Mouse (Mus musculus): ENCODE measurements around the gene Nlrc5. TPM values are rescaled to one million over a fixed set of nuclear protein-coding genes. Genes with fewer than 3 reads are reported as not detected.

Gene Nlrc5
- total RNA-seq, 2 experiments from 2014 or later, result 0.83 to 0.98 TPM

GRCm38 (mm10) chr8:94528245-94528644 lies 94.1 kb downstream of the Nlrc5 start:
- peak; percentile 64 for DNase-seq (ENCODE audit: low spot score)

GRCm38 (mm10) chr8:94529875-94530274 lies 95.7 kb downstream of the Nlrc5 start:
- no peak for DNase-seq (ENCODE audit: low spot score)

- DNase-seq (ENCODE audit: low spot score), result no peak
These were observed 96.5 kb downstream of the Nlrc5 start for GRCm38 (mm10) chr8:94530643-94531042.

GRCm38 (mm10) chr8:94532000-94532399 lies 97.8 kb downstream of the Nlrc5 start:
- DNase-seq (ENCODE audit: low spot score), result no peak

GRCm38 (mm10) chr8:94532525-94532872 lies 98.3 kb downstream of the Nlrc5 start:
- no peak for DNase-seq (ENCODE audit: low spot score)

- DNase-seq (ENCODE audit: low spot score), result peak; percentile 65
These were observed 98.9 kb downstream of the Nlrc5 start, which contains the start of gene Cpne2 for GRCm38 (mm10) chr8:94532873-94533671. Gene Cpne2 (plus strand): TSS chr8:94532990.

GRCm38 (mm10) chr8:94534612-94535011 lies 100.5 kb downstream of the Nlrc5 start:
- no peak for DNase-seq (ENCODE audit: low spot score)

GRCm38 (mm10) chr8:94535631-94536030 lies 101.5 kb downstream of the Nlrc5 start:
- DNase-seq (ENCODE audit: low spot score), result no peak

GRCm38 (mm10) chr8:94537456-94537855 lies 103.3 kb downstream of the Nlrc5 start:
- no peak for DNase-seq (ENCODE audit: low spot score)

- DNase-seq (ENCODE audit: low spot score), result no peak
These were observed 105.9 kb downstream of the Nlrc5 start for GRCm38 (mm10) chr8:94540025-94540424.

- no peak for DNase-seq (ENCODE audit: low spot score)
These were observed 107.0 kb downstream of the Nlrc5 start for GRCm38 (mm10) chr8:94540889-94541795.

GRCm38 (mm10) chr8:94543981-94544380 lies 109.8 kb downstream of the Nlrc5 start:
- DNase-seq (ENCODE audit: low spot score), result no peak

GRCm38 (mm10) chr8:94549041-94549440 lies 114.9 kb downstream of the Nlrc5 start:
- no peak for DNase-seq (ENCODE audit: low spot score)

GRCm38 (mm10) chr8:94549482-94549881 lies 115.3 kb downstream of the Nlrc5 start:
- no peak for DNase-seq (ENCODE audit: low spot score)

GRCm38 (mm10) chr8:94549998-94550397 lies 115.8 kb downstream of the Nlrc5 start:
- peak; percentile 72 for DNase-seq (ENCODE audit: low spot score)

GRCm38 (mm10) chr8:94551471-94552422 lies 117.6 kb downstream of the Nlrc5 start:
- DNase-seq (ENCODE audit: low spot score), result no peak

GRCm38 (mm10) chr8:94552696-94553095 lies 118.5 kb downstream of the Nlrc5 start:
- DNase-seq (ENCODE audit: low spot score), result no peak

GRCm38 (mm10) chr8:94557281-94557680 lies 123.1 kb downstream of the Nlrc5 start:
- DNase-seq (ENCODE audit: low spot score), result no peak

- no peak for DNase-seq (ENCODE audit: low spot score)
These were observed 127.1 kb downstream of the Nlrc5 start for GRCm38 (mm10) chr8:94561256-94561655.

- no peak for DNase-seq (ENCODE audit: low spot score)
These were observed 130.3 kb downstream of the Nlrc5 start for GRCm38 (mm10) chr8:94564421-94564820.

GRCm38 (mm10) chr8:94566033-94566432 lies 131.9 kb downstream of the Nlrc5 start:
- no peak for DNase-seq (ENCODE audit: low spot score)

Data from gastrocnemius, adult 18-20 months (tissue).